Mouse (Mus musculus) right cerebral cortex, postnatal 14 days (tissue): ENCODE data around the gene Zfp638.
A peak's percentile ranks its signal among the peaks of the same experiment; 100 is the strongest.
"Not testable (repeated sequence)": the region's sequence is repeated elsewhere in the genome, so short reads cannot be mapped to it uniquely, and the experiment has no call there.

Source experiments
- DNase-seq: peaks from one replicate; pipeline ENCODE4 v3.0.0; 2022

Zfp638 gene

GRCm38 (mm10) chr6:83866954-83867597 lies at the start of gene Zfp638:
Gene Zfp638, plus strand, starts transcription at chr6:83867109.
- peak; percentile 89 for DNase-seq

GRCm38 (mm10) chr6:83818996-83819395 lies 47.9 kb upstream of the Zfp638 start:
- DNase-seq, result no peak

- no peak for DNase-seq
Measured at GRCm38 (mm10) chr6:83820727-83821515, 46.0 kb upstream of the Zfp638 start.

GRCm38 (mm10) chr6:83821856-83822255 lies 45.1 kb upstream of the Zfp638 start:
- DNase-seq, result no peak

- no peak for DNase-seq
Measured at GRCm38 (mm10) chr6:83830941-83831605, 35.8 kb upstream of the Zfp638 start.

GRCm38 (mm10) chr6:83831606-83832123 lies 35.2 kb upstream of the Zfp638 start, which contains the start of gene Paip2b:
Gene Paip2b, minus strand, starts transcription at chr6:83831741.
- peak; percentile 99 for DNase-seq

- DNase-seq, result not testable (repeated sequence)
Measured at GRCm38 (mm10) chr6:83832393-83832792, 34.5 kb upstream of the Zfp638 start.

- no peak for DNase-seq
Measured at GRCm38 (mm10) chr6:83836826-83837225, 30.1 kb upstream of the Zfp638 start.

GRCm38 (mm10) chr6:83838046-83838445 lies 28.9 kb upstream of the Zfp638 start:
- DNase-seq, result no peak

GRCm38 (mm10) chr6:83840086-83840485 lies 26.8 kb upstream of the Zfp638 start:
- DNase-seq, result no peak

- DNase-seq, result no peak
Measured at GRCm38 (mm10) chr6:83844913-83845312, 22.0 kb upstream of the Zfp638 start.

GRCm38 (mm10) chr6:83846141-83846540 lies 20.8 kb upstream of the Zfp638 start:
- no peak for DNase-seq

- DNase-seq, result no peak
Measured at GRCm38 (mm10) chr6:83849446-83849845, 17.5 kb upstream of the Zfp638 start.

- no peak for DNase-seq
Measured at GRCm38 (mm10) chr6:83857476-83857875, 9.4 kb upstream of the Zfp638 start.

GRCm38 (mm10) chr6:83860033-83860432 lies 6.9 kb upstream of the Zfp638 start:
- DNase-seq, result no peak

- DNase-seq, result no peak
Measured at GRCm38 (mm10) chr6:83863538-83863937, 3.4 kb upstream of the Zfp638 start.

- DNase-seq, result no peak
Measured at GRCm38 (mm10) chr6:83866423-83866822, 486 bp upstream of the Zfp638 start.

- DNase-seq, result peak; percentile 28
Measured at GRCm38 (mm10) chr6:83867598-83868585, 983 bp downstream of the Zfp638 start.

GRCm38 (mm10) chr6:83879815-83880214 lies 12.9 kb downstream of the Zfp638 start:
- peak; percentile 69 for DNase-seq

- DNase-seq, result no peak
Measured at GRCm38 (mm10) chr6:83886789-83887188, 19.9 kb downstream of the Zfp638 start.

GRCm38 (mm10) chr6:83888802-83889201 lies 21.9 kb downstream of the Zfp638 start:
- no peak for DNase-seq
